Mouse (Mus musculus) heart, postnatal 25 days (tissue): ENCODE results near the gene Nfkb2. TPM values are rescaled to one million over a fixed set of nuclear protein-coding genes. Genes with fewer than 3 reads are reported as not detected.

Experiments used
- DNase-seq: peaks from one replicate; pipeline ENCODE4 v3.0.0; 2022; ENCODE audit warnings: low spot score
- intact Hi-C: fragments of 180-260 bp; cut with DNase I; formaldehyde crosslinking; loops from one replicate; pipeline ENCODE4 v1.15.1; 2025
- total RNA-seq, 2 experiments: library from RNA; stranded (reverse); gene quantifications; 2 replicates each; pipeline ENCODE4 v1.2.3; 2021

Nfkb2 gene
- total RNA-seq, 2 experiments from 2014 or later, result 17.2 to 18.8 TPM

DNA sequence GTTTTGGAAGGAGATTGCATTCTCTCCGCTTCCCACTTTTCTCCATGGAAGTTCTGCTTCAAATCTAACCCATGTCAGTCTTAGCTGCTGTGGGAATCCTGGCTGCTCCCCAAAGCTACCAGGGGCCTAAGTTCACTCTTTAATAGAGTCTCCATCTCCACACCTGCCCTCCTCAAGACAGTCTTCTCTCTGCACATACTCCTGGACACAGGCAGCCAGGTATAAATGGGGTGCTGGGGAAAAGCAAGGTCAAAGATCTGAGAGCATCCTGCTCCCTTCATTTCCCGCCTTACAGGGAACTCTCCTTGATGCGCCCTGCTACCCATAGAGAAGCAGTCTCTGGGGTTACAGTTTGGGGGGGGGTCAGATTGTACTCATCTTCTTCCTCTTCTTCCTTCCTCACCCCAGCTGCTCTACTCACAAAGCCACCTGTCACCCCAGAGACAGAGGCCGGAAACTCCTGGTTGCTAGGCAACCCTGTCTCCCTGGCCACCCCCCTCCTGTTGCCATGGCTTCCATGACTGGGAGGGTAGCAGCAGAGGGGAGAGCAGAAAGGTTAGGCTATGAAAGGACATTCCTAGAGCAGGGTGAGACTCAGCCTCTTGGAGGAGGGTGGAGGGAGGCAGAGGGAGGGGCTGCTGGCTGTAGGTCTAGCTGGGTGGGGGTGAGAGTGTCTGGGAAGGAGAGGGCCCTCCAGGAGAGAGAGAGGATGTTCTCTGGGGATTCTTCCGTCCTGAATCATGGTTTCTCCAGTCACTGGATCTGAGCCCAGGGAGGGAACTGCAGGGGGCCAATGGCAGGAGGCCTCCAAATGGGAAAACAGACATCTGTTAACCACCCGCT lies 17.2 kb downstream of the Nfkb2 start:
- no peak for DNase-seq
- intact Hi-C loops, result no loop called here

- no peak for DNase-seq
- intact Hi-C loops, result no loop called here
These were observed 18.2 kb downstream of the Nfkb2 start for GRCm38 (mm10) chr19:46322144-46322995.

DNA sequence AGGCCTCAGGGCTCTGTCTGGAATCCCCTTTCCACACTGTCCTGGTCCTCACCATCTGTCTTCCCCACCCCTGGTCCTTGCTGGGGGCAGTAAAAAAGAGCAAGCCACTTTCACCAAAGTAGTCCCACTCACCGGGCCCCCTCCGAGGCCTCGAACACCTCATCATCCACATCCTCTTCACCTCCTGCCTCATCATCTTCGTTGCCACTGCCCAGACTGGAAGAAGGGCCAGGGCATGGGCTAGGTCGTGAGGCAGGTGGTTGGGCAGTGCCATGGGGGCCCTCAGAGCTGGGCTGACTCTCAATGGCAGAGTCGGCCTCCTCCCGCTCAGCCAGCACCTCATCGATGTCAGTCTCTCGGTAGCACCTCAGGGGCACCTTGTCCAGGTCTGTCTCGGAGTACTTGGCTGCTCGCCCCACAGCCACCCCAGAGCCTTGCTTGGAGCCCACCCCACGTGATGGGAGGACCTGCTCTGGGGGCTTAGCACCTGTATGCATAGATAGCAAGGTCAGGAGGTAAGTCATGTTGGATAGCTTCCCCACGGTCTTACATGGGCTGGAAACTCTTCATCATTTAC lies 19.0 kb downstream of the Nfkb2 start:
- no peak for DNase-seq
- intact Hi-C loops, result no loop called here

GRCm38 (mm10) chr19:46323716-46324115 lies 19.6 kb downstream of the Nfkb2 start:
- DNase-seq, result no peak
- intact Hi-C loops, result no loop called here

DNA sequence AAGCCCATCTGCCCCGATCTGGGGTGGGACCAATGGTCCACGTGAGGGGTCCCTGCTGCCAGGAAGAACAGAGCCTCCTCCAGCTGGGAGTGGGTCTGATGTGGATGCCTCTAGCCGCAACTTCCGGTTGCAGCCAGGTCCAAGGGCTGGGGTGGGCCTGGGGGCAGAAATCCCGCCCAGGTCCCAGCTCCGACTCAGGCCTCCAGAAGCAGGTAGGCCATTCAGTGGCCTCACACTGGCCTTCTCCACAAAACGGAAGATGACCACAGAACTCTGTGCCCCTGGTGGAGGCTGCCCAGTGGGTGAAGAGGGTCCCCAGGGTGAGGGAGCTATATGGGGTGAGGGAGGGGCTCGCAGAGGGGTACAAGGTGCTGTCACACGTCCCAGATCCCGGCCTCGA lies 20.2 kb downstream of the Nfkb2 start:
- intact Hi-C loops, result no loop called here
- no peak for DNase-seq

GRCm38 (mm10) chr19:46324918-46325317 lies 20.8 kb downstream of the Nfkb2 start:
- intact Hi-C loops, result no loop called here
- DNase-seq, result no peak

GRCm38 (mm10) chr19:46326019-46326755 lies 22.1 kb downstream of the Nfkb2 start:
- DNase-seq, result no peak
- intact Hi-C loops, result loop anchor here (2.0 kb wide), 1 partner anchor 17 kb away; no protein-coding TSS in a partner anchor

- intact Hi-C loops, result loop anchor here (2.0 kb wide), 1 partner anchor 18 kb away; no protein-coding TSS in a partner anchor
- no peak for DNase-seq
These were observed 22.7 kb downstream of the Nfkb2 start, which contains the start of gene Psd for GRCm38 (mm10) chr19:46326756-46327305. TSS of gene Psd (minus strand) at chr19:46327156.

DNA sequence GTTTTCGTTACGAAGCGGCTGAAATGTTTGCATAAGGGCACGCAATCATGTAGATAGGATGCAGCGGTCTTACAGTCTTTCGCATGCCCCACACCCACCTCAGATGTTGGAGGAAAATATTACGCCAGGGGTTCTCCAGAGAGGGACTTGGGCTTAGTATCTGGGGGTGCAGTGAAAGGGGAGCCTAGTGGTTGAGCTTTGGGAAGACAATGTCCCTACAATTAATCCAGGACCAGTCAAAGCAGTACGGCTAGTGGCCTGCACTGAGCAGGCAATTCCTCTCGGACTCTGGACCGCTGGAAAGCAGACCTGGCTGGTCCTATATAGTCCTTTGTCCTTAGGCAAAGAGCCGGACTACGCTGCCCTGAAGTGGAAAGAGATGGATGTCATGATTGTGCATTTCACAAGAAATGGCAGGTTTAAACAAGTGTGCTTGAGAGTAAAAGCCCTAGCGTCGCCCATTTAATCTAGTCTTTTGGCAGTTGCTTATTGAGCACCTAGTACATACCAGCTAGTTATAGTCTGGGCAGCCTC lies 23.5 kb downstream of the Nfkb2 start:
- intact Hi-C loops, result loop anchor here (2.0 kb wide), 1 partner anchor 19 kb away; no protein-coding TSS in a partner anchor
- DNase-seq, result no peak

GRCm38 (mm10) chr19:46328081-46329030 lies 24.2 kb downstream of the Nfkb2 start, which contains the start of gene Fbxl15:
TSS of gene Fbxl15 (plus strand) at chr19:46328184.
- peak; percentile 91 for DNase-seq
- intact Hi-C loops, result no loop called here

DNA sequence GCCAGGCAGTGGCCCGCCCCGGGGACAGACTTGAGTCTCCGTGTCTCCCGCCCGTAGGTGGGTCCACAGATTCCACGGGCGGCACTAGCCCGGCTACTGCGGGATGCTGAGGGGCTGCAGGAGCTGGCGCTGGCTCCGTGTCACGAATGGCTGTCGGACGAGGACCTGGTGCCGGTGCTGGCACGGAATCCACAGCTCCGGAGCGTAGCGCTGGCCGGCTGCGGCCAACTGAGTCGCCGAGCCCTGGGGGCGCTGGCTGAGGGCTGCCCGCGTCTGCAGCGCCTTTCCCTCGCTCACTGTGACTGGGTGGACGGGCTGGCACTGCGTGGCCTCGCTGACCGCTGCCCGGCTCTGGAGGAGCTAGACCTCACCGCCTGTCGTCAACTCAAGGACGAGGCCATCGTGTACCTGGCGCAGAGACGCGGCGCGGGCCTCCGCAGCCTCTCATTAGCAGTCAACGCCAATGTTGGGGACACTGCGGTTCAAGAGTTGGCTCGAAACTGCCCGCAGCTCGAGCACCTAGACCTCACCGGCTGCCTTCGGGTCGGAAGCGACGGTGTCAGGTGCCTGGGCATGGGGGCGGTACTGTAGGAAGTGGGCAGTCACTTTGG lies 25.0 kb downstream of the Nfkb2 start:
- DNase-seq, result no peak
- intact Hi-C loops, result no loop called here

DNA sequence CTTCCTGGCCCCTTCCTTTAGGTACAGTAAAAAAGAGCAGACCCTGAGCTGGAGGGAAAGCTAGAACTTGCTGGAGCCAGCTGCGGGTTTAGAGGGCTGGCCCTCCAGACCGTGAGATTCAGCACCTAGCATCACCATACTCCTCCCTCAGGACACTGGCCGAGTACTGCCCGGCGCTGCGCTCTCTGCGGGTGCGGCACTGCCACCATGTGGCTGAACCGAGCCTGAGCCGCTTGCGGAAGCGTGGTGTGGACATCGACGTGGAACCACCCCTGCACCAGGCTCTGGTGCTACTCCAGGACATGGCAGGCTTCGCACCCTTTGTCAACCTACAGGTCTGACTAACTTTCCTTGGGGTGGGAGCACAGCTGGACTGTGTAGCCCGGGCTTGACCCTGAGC lies 25.8 kb downstream of the Nfkb2 start:
- intact Hi-C loops, result no loop called here
- peak; percentile 53 for DNase-seq

- intact Hi-C loops, result no loop called here
- DNase-seq, result no peak
These were observed 26.6 kb downstream of the Nfkb2 start for GRCm38 (mm10) chr19:46330696-46331095.

DNA sequence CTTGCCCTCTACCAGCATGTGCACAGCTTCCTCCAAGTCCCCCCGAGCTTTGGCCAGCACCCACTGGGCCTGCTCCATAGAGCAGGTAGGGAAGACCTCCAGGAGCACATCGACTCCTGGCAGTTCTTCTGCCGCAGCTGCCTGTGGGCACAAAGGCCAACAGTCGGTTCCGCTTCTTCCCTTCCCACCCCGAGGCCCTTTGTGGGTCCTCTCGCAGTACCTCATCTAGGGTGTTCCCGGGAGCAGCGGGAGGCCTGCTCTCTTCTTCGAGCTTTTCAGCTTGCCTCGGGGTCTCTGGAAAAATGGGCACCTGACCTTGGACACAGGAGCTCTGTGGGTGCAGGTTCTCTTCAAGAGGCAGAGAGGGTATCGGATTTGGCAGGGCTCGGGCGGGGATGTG lies 27.2 kb downstream of the Nfkb2 start:
- intact Hi-C loops, result no loop called here
- DNase-seq, result no peak

GRCm38 (mm10) chr19:46331936-46332335 lies 27.8 kb downstream of the Nfkb2 start:
- no peak for DNase-seq
- intact Hi-C loops, result no loop called here

DNA sequence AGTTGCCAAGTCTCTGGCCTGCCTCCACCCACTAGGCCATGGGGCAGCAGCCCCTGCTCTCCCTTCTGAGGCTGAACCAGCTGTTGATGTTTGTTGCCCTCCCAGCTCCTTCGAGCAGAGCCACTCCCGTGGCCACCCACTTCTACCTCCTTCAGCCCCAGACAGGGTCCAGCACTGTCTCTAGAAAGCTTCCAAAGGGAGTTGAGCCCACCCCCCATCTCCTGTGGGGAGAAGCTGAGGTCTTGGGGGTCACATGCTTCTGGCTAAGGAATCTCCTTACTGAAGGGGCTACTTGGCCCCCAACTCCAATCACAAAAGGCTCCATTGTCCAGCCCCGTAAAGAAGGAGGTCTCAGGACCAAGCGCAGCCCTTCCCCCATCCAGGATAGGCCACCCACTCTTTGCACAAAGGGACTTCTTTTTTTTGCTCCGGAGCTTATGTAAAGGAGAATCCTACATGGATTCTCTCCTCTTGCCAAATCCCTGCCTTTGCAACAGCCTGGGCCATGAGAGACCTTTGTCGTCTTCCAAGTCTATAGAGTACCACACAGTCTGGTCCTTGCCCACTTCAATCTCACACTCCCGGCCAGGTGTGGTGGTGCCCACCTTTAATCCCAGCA lies 28.7 kb downstream of the Nfkb2 start:
- intact Hi-C loops, result no loop called here
- DNase-seq, result no peak

DNA sequence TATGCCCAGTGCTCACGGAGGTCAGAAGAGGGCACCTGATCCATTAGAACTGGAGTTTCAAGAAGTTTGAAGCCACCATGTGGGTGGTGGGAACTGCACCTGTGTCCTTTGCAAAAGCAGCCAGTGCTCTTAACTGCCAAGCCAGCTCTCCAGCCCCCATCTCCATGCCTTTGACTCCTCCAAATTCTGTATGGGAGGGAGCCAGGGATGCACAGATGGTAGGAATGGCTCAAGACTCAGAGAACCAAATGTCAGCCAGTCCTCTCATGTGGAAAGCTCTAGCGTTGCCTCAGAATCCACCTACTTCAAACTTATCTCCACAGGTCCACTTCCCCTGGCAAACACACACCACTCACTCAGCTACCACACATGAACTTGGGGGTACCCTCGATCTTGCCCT lies 29.8 kb downstream of the Nfkb2 start:
- intact Hi-C loops, result no loop called here
- DNase-seq, result no peak
